Mouse (Mus musculus): ENCODE results near the gene Ski. TPM values are rescaled to one million over a fixed set of nuclear protein-coding genes. Genes with fewer than 3 reads are reported as not detected.

The Ski gene
- polyA plus RNA-seq, 1 experiment from 2014 or later, result 17.8 TPM

- no peaks in the 10 kb centered on the region for H3K36me3 ChIP-seq (ENCODE audit: control insufficient read depth, insufficient read depth, low read length)
- no peak for DNase-seq (ENCODE audit: low spot score)
- H3K9me3 ChIP-seq (ENCODE audit: control insufficient read depth, low read length), result no peaks in the 10 kb centered on the region
- no peak overlapping the region for H3K27ac ChIP-seq (replicated peaks; ENCODE audit: low read depth, low read length)
- H3K4me1 ChIP-seq (ENCODE audit: control insufficient read depth, insufficient read depth, low read length), result peaks cover 13% of the 10 kb centered on the region
- H3K27me3 ChIP-seq (ENCODE audit: control insufficient read depth, insufficient read depth, low read length), result no peaks in the 10 kb centered on the region
- H3K4me3 ChIP-seq (ENCODE audit: low read depth, low read length), result no peak overlapping the region
- WGBS, result 83% methylated on average over 5 of the region's 5 CpGs
- no peak for ATAC-seq (ENCODE audit: insufficient number of reproducible peaks, low FRiP score, low TSS enrichment, low read depth)
- H3K9ac ChIP-seq (ENCODE audit: low read length), result no peak overlapping the region
- no peak overlapping the region for H3K4me2 ChIP-seq (ENCODE audit: low read depth, severe bottlenecking)
Observed at GRCm38 (mm10) chr4:155225918-155226317, 3.5 kb upstream of the Ski start.

- peaks cover 31% of the 10 kb centered on the region for H3K4me1 ChIP-seq (ENCODE audit: control insufficient read depth, insufficient read depth, low read length)
- DNase-seq (ENCODE audit: low spot score), result no peak
- peak overlapping the region; percentile 88 for H3K9ac ChIP-seq (ENCODE audit: low read length)
- no peaks in the 10 kb centered on the region for H3K27me3 ChIP-seq (ENCODE audit: control insufficient read depth, insufficient read depth, low read length)
- H3K4me2 ChIP-seq (ENCODE audit: low read depth, severe bottlenecking), result peak overlapping the region; percentile 99
- no peaks in the 10 kb centered on the region for H3K36me3 ChIP-seq (ENCODE audit: control insufficient read depth, insufficient read depth, low read length)
- peak overlapping the region; percentile 22; the same call in 1 of the 2 replicates for H3K4me3 ChIP-seq (ENCODE audit: low read depth, low read length)
- H3K27ac ChIP-seq (replicated peaks; ENCODE audit: low read depth, low read length), result peak overlapping the region; percentile 89
- WGBS, result 34% methylated on average over 20 of the region's 20 CpGs
- no peak for ATAC-seq (ENCODE audit: insufficient number of reproducible peaks, low FRiP score, low TSS enrichment, low read depth)
- H3K9me3 ChIP-seq (ENCODE audit: control insufficient read depth, low read length), result no peaks in the 10 kb centered on the region
Observed at GRCm38 (mm10) chr4:155223594-155224528, 1.5 kb upstream of the Ski start.

- Histone ChIP-seq H3K4me3 (ENCODE audit: low read depth, low read length) (peak overlapping the region; percentile 94), H3K27me3 (ENCODE audit: control insufficient read depth, insufficient read depth, low read length) (no peaks in the 10 kb centered on the region), H3K9ac (ENCODE audit: low read length) (peak overlapping the region; percentile 88), H3K36me3 (ENCODE audit: control insufficient read depth, insufficient read depth, low read length) (no peaks in the 10 kb centered on the region), H3K9me3 (ENCODE audit: control insufficient read depth, low read length) (no peaks in the 10 kb centered on the region), H3K27ac (replicated peaks; ENCODE audit: low read depth, low read length) (peak overlapping the region; percentile 89), H3K4me2 (ENCODE audit: low read depth, severe bottlenecking) (peak overlapping the region; percentile 99), H3K4me1 (ENCODE audit: control insufficient read depth, insufficient read depth, low read length) (peaks cover 39% of the 10 kb centered on the region)
- DNase-seq (ENCODE audit: low spot score), result peak; percentile 100
- WGBS, result under 1% methylated on average over 88 of the region's 116 CpGs
- peak; percentile 99 for ATAC-seq (ENCODE audit: insufficient number of reproducible peaks, low FRiP score, low TSS enrichment, low read depth)
Observed at GRCm38 (mm10) chr4:155222841-155223593, 625 bp upstream of the Ski start.

GRCm38 (mm10) chr4:155221599-155222551 is 517 bp downstream of the Ski start:
- Histone ChIP-seq H3K36me3 (ENCODE audit: control insufficient read depth, insufficient read depth, low read length) (no peaks in the 10 kb centered on the region), H3K4me2 (ENCODE audit: low read depth, severe bottlenecking) (peak overlapping the region; percentile 99), H3K4me3 (ENCODE audit: low read depth, low read length) (peak overlapping the region; percentile 94), H3K27me3 (ENCODE audit: control insufficient read depth, insufficient read depth, low read length) (no peaks in the 10 kb centered on the region), H3K9me3 (ENCODE audit: control insufficient read depth, low read length) (no peaks in the 10 kb centered on the region), H3K9ac (ENCODE audit: low read length) (peak overlapping the region; percentile 94), H3K4me1 (ENCODE audit: control insufficient read depth, insufficient read depth, low read length) (peaks cover 50% of the 10 kb centered on the region), H3K27ac (replicated peaks; ENCODE audit: low read depth, low read length) (peak overlapping the region; percentile 86)
- WGBS, result under 1% methylated on average over 86 of the region's 93 CpGs
- no peak for ATAC-seq (ENCODE audit: insufficient number of reproducible peaks, low FRiP score, low TSS enrichment, low read depth)
- peak; percentile 67 for DNase-seq (ENCODE audit: low spot score)

GRCm38 (mm10) chr4:155221106-155221505 is 1.3 kb downstream of the Ski start:
- DNase-seq (ENCODE audit: low spot score) (no peak), ATAC-seq (ENCODE audit: insufficient number of reproducible peaks, low FRiP score, low TSS enrichment, low read depth) (no peak)
- WGBS, result 4% methylated on average over 7 of the region's 7 CpGs
- Histone ChIP-seq H3K27me3 (ENCODE audit: control insufficient read depth, insufficient read depth, low read length) (no peaks in the 10 kb centered on the region), H3K4me3 (ENCODE audit: low read depth, low read length) (peak overlapping the region; percentile 94), H3K9ac (ENCODE audit: low read length) (peak overlapping the region; percentile 94), H3K4me2 (ENCODE audit: low read depth, severe bottlenecking) (peak overlapping the region; percentile 99), H3K9me3 (ENCODE audit: control insufficient read depth, low read length) (no peaks in the 10 kb centered on the region), H3K36me3 (ENCODE audit: control insufficient read depth, insufficient read depth, low read length) (no peaks in the 10 kb centered on the region), H3K4me1 (ENCODE audit: control insufficient read depth, insufficient read depth, low read length) (peaks cover 57% of the 10 kb centered on the region), H3K27ac (replicated peaks; ENCODE audit: low read depth, low read length) (no peak overlapping the region)

GRCm38 (mm10) chr4:155220213-155221100 is 1.9 kb downstream of the Ski start:
- Histone ChIP-seq H3K27ac (replicated peaks; ENCODE audit: low read depth, low read length) (no peak overlapping the region), H3K4me3 (ENCODE audit: low read depth, low read length) (peak overlapping the region; percentile 94), H3K4me1 (ENCODE audit: control insufficient read depth, insufficient read depth, low read length) (peaks cover 63% of the 10 kb centered on the region), H3K4me2 (ENCODE audit: low read depth, severe bottlenecking) (peak overlapping the region; percentile 99), H3K9me3 (ENCODE audit: control insufficient read depth, low read length) (no peaks in the 10 kb centered on the region), H3K36me3 (ENCODE audit: control insufficient read depth, insufficient read depth, low read length) (no peaks in the 10 kb centered on the region), H3K9ac (ENCODE audit: low read length) (peak overlapping the region; percentile 94), H3K27me3 (ENCODE audit: control insufficient read depth, insufficient read depth, low read length) (no peaks in the 10 kb centered on the region)
- 12% methylated on average over 14 of the region's 14 CpGs for WGBS
- no peak for DNase-seq (ENCODE audit: low spot score)
- ATAC-seq (ENCODE audit: insufficient number of reproducible peaks, low FRiP score, low TSS enrichment, low read depth), result no peak

Data from limb, embryonic 11.5 days (tissue).